Mouse (Mus musculus) forebrain, embryonic 10.5 days (tissue): ENCODE results near the gene Gm47791. TPM values are rescaled to one million over a fixed set of nuclear protein-coding genes. Genes with fewer than 3 reads are reported as not detected.

Experiments
- DNase-seq: peaks from one replicate; pipeline ENCODE4 v3.0.0-alpha.2; 2017; ENCODE audit warnings: low spot score; ENCODE audit errors: extremely low spot score
- H3K27ac ChIP-seq: fragments of 300-500 bp; sonication (generic); 2 replicates; pipeline ENCODE4 v1.5.1; 2016; ENCODE audit warnings: mild to moderate bottlenecking
- H3K27me3 ChIP-seq: fragments of 300-500 bp; sonication (generic); 2 replicates; pipeline ENCODE4 v1.6.1; 2016; ENCODE audit warnings: mild to moderate bottlenecking; ENCODE audit not compliant: poor library complexity, severe bottlenecking
- H3K36me3 ChIP-seq: fragments of 300-500 bp; sonication (generic); replicated peaks from 2 replicates; pipeline ENCODE4 v1.6.1; 2016; ENCODE audit warnings: mild to moderate bottlenecking, moderate library complexity
- H3K4me1 ChIP-seq: fragments of 300-500 bp; sonication (generic); 2 replicates; pipeline ENCODE4 v1.6.1; 2016
- H3K4me3 ChIP-seq: fragments of 300-500 bp; sonication (generic); 2 replicates; pipeline ENCODE4 v1.5.1; 2016; ENCODE audit warnings: mild to moderate bottlenecking, moderate library complexity
- H3K9me3 ChIP-seq: fragments of 300-500 bp; sonication (generic); 2 replicates; pipeline ENCODE4 v1.6.1; 2016; ENCODE audit warnings: mild to moderate bottlenecking, moderate library complexity
- WGBS: fragments of 180-500 bp; shearing (Covaris S2); methylation state at CpG from one replicate; pipeline ENCODE4 v1.1.7; 2016; 5-methylcytosine and 5-hydroxymethylcytosine counted together
- polyA plus RNA-seq: library from polyadenylated mRNA; unstranded; fragments of >200 nt; fragmentation: Nextera tagmentation; extraction: Ambion mirVana; gene quantifications from 2 replicates; pipeline ENCODE4 v1.2.1, GENCODE M21; 2016

Gene Gm47791
- polyA plus RNA-seq, 1 experiment from 2014 or later = not detected

- no peaks in the 10 kb centered on the region; the same call in 1 of the 2 replicates for H3K36me3 ChIP-seq
- no peak for DNase-seq
Measured at GRCm38 (mm10) chr1:82775293-82775692, 4.2 kb upstream of the Gm47791 start.

GRCm38 (mm10) chr1:82773208-82773607, 2.2 kb upstream of the Gm47791 start:
- no peak overlapping the region for H3K4me3 ChIP-seq
- no peak for DNase-seq
- H3K27me3 ChIP-seq = no peaks in the 10 kb centered on the region
- no peaks in the 10 kb centered on the region; the same call in 1 of the 2 replicates for H3K36me3 ChIP-seq
- WGBS = 72% methylated on average over 5 of the region's 5 CpGs
- no peak overlapping the region for H3K27ac ChIP-seq
- no peaks in the 10 kb centered on the region for H3K4me1 ChIP-seq
- no peaks in the 10 kb centered on the region for H3K9me3 ChIP-seq

More at GRCm38 (mm10) chr1:82775293-82775692, 4.2 kb upstream of the Gm47791 start:
- Histone ChIP-seq H3K27ac (no peak overlapping the region), H3K4me1 (no peaks in the 10 kb centered on the region), H3K27me3 (no peaks in the 10 kb centered on the region), H3K4me3 (no peak overlapping the region), H3K9me3 (no peaks in the 10 kb centered on the region)
- WGBS = 95% methylated on average over 4 of the region's 4 CpGs

- Histone ChIP-seq H3K9me3 (no peaks in the 10 kb centered on the region), H3K4me3 (no peak overlapping the region), H3K36me3 (no peaks in the 10 kb centered on the region; the same call in 1 of the 2 replicates), H3K4me1 (no peaks in the 10 kb centered on the region), H3K27ac (no peak overlapping the region), H3K27me3 (no peaks in the 10 kb centered on the region)
- no peak for DNase-seq
- 87% methylated on average over 4 of the region's 4 CpGs for WGBS
Measured at GRCm38 (mm10) chr1:82772428-82772827, 1.4 kb upstream of the Gm47791 start.

GRCm38 (mm10) chr1:82768269-82768668, 2.8 kb downstream of the Gm47791 start, which contains the start of gene Tm4sf20:
TSS of gene Tm4sf20 (minus strand) at chr1:82768461.
- Histone ChIP-seq H3K4me3 (no peak within 1 kb of the TSS), H3K27me3 (no peaks in the 10 kb centered on the region), H3K27ac (no peak within 1 kb of the TSS), H3K9me3 (no peaks in the 10 kb centered on the region), H3K36me3 (no peaks in the 10 kb centered on the region; the same call in 1 of the 2 replicates), H3K4me1 (no peaks in the 10 kb centered on the region)
- 83% methylated on average over 5 of the region's 5 CpGs for WGBS
- DNase-seq = no peak

GRCm38 (mm10) chr1:82766641-82767040, 4.4 kb downstream of the Gm47791 start:
- H3K4me1 ChIP-seq = no peaks in the 10 kb centered on the region
- WGBS = 89% methylated on average over 4 of the region's 4 CpGs
- no peaks in the 10 kb centered on the region for H3K27me3 ChIP-seq
- no peak for DNase-seq
- H3K9me3 ChIP-seq = no peaks in the 10 kb centered on the region
- H3K36me3 ChIP-seq = peaks cover 13% of the 10 kb centered on the region
- no peak overlapping the region for H3K27ac ChIP-seq
- H3K4me3 ChIP-seq = no peak overlapping the region

GRCm38 (mm10) chr1:82766227-82766626, 4.8 kb downstream of the Gm47791 start:
- Histone ChIP-seq H3K36me3 (peaks cover 17% of the 10 kb centered on the region), H3K9me3 (no peaks in the 10 kb centered on the region), H3K4me1 (no peaks in the 10 kb centered on the region), H3K27ac (no peak overlapping the region), H3K4me3 (no peak overlapping the region), H3K27me3 (no peaks in the 10 kb centered on the region)
- 81% methylated on average over 1 of the region's 1 CpGs for WGBS
- no peak for DNase-seq

- no peaks in the 10 kb centered on the region for H3K9me3 ChIP-seq
- no peak overlapping the region for H3K4me3 ChIP-seq
- no peaks in the 10 kb centered on the region for H3K4me1 ChIP-seq
- H3K27ac ChIP-seq = no peak overlapping the region
- no peak for DNase-seq
- no peaks in the 10 kb centered on the region for H3K27me3 ChIP-seq
- WGBS = 79% methylated on average over 1 of the region's 1 CpGs
- peaks cover 36% of the 10 kb centered on the region for H3K36me3 ChIP-seq
Measured at GRCm38 (mm10) chr1:82762274-82762673, 8.8 kb downstream of the Gm47791 start.

GRCm38 (mm10) chr1:82761454-82762169, 9.4 kb downstream of the Gm47791 start:
- no peak overlapping the region for H3K27ac ChIP-seq
- H3K27me3 ChIP-seq = no peaks in the 10 kb centered on the region
- H3K36me3 ChIP-seq = peaks cover 40% of the 10 kb centered on the region
- no peak overlapping the region for H3K4me3 ChIP-seq
- H3K9me3 ChIP-seq = no peaks in the 10 kb centered on the region
- H3K4me1 ChIP-seq = no peaks in the 10 kb centered on the region
- WGBS = 95% methylated on average over 8 of the region's 8 CpGs
- no peak for DNase-seq

GRCm38 (mm10) chr1:82759520-82759919, 11.5 kb downstream of the Gm47791 start:
- Histone ChIP-seq H3K9me3 (no peaks in the 10 kb centered on the region), H3K27me3 (no peaks in the 10 kb centered on the region), H3K4me1 (no peaks in the 10 kb centered on the region), H3K36me3 (peaks cover 57% of the 10 kb centered on the region), H3K27ac (no peak overlapping the region), H3K4me3 (no peak overlapping the region)
- no peak for DNase-seq
- WGBS = 90% methylated on average over 1 of the region's 1 CpGs

GRCm38 (mm10) chr1:82747714-82748452, 23.2 kb downstream of the Gm47791 start:
- no peak overlapping the region for H3K27ac ChIP-seq
- 88% methylated on average over 2 of the region's 2 CpGs for WGBS
- no peaks in the 10 kb centered on the region for H3K9me3 ChIP-seq
- no peaks in the 10 kb centered on the region for H3K27me3 ChIP-seq
- H3K36me3 ChIP-seq = peaks cover 29% of the 10 kb centered on the region
- H3K4me3 ChIP-seq = no peak overlapping the region
- H3K4me1 ChIP-seq = no peaks in the 10 kb centered on the region
- DNase-seq = no peak

- no peaks in the 10 kb centered on the region for H3K27me3 ChIP-seq
- H3K27ac ChIP-seq = no peak overlapping the region
- no peak for DNase-seq
- no peaks in the 10 kb centered on the region for H3K9me3 ChIP-seq
- no peaks in the 10 kb centered on the region for H3K4me1 ChIP-seq
- WGBS = 86% methylated on average over 4 of the region's 4 CpGs
- peaks cover 29% of the 10 kb centered on the region for H3K36me3 ChIP-seq
- H3K4me3 ChIP-seq = no peak overlapping the region
Measured at GRCm38 (mm10) chr1:82746408-82746807, 24.6 kb downstream of the Gm47791 start.

GRCm38 (mm10) chr1:82743962-82744361, 27.1 kb downstream of the Gm47791 start:
- no peak for DNase-seq
- no peaks in the 10 kb centered on the region for H3K9me3 ChIP-seq
- no peaks in the 10 kb centered on the region for H3K4me1 ChIP-seq
- 97% methylated on average over 3 of the region's 3 CpGs for WGBS
- no peak overlapping the region for H3K27ac ChIP-seq
- no peak overlapping the region for H3K4me3 ChIP-seq
- H3K27me3 ChIP-seq = no peaks in the 10 kb centered on the region
- peaks cover 33% of the 10 kb centered on the region for H3K36me3 ChIP-seq

GRCm38 (mm10) chr1:82741539-82741938, 29.5 kb downstream of the Gm47791 start:
- no peak for DNase-seq
- Histone ChIP-seq H3K27me3 (no peaks in the 10 kb centered on the region), H3K9me3 (no peaks in the 10 kb centered on the region), H3K4me3 (no peak overlapping the region), H3K27ac (no peak overlapping the region), H3K36me3 (peaks cover 44% of the 10 kb centered on the region), H3K4me1 (no peaks in the 10 kb centered on the region)
- 93% methylated on average over 7 of the region's 7 CpGs for WGBS
